Comparison of ENCODE assay signal across 8 mouse cellular contexts in genomic region chr14:24826471-24827337, GRCm38 (mm10).
DNase-seq lines count a peak whose midpoint lies in the region; ATAC-seq and TF ChIP-seq lines count a peak whose summit lies in the region.
"Had no signal": no experiment of that assay in that cellular context is flagged by ENCODE, and none has a peak within 500 bp of the region (broad histone marks: within the 10 kb centered on the region; RNA-seq: fewer than 3 reads in every experiment).

No protein-coding gene starts in this region.

- peak; percentile 27 for ATAC-seq in forebrain, postnatal 0 days
- ATAC-seq in midbrain, embryonic 13.5 days = peak; percentile 69
- ATAC-seq in activated CD4-positive, CD25-positive, alpha-beta regulatory T cell, adult 4 months = no peak

- no peak for TF ChIP-seq CTCF in forebrain, postnatal 0 days (IDR thresholded peaks at IDR 0.05; ENCODE audit: low read depth)

- no peaks in the 10 kb centered on the region for H3K9me3 ChIP-seq in forebrain, postnatal 0 days (ENCODE audit: low read length)
- no peaks in the 10 kb centered on the region for H3K9me3 ChIP-seq in midbrain, embryonic 13.5 days
- H3K9me3 ChIP-seq: megakaryocyte, embryonic 14.5 days had no signal

- no peaks in the 10 kb centered on the region for H3K27me3 ChIP-seq in forebrain, postnatal 0 days (ENCODE audit: insufficient read depth, low read length)
- H3K27me3 ChIP-seq in midbrain, embryonic 13.5 days = no peaks in the 10 kb centered on the region

- H3K27ac ChIP-seq in forebrain, postnatal 0 days (ENCODE audit: low read depth, low read length) = peak overlapping the region; percentile 79
- peak overlapping the region; percentile 96 for H3K27ac ChIP-seq in midbrain, embryonic 13.5 days

- DNase-seq in 3T3-L1 (ENCODE audit: low read depth, low spot score) (peak; percentile 15), NIH3T3 (ENCODE audit: low read depth) (peak; percentile 89)
- peak; percentile 65 for DNase-seq in forebrain, postnatal 0 days
- DNase-seq in heart, postnatal 25 days (ENCODE audit: low spot score) = no peak
- DNase-seq in heart, adult 9 months (ENCODE audit: low spot score in 2 of 2) = no peak

- H3K36me3 ChIP-seq in forebrain, postnatal 0 days (ENCODE audit: insufficient read depth) = no peaks in the 10 kb centered on the region
- H3K36me3 ChIP-seq in midbrain, embryonic 13.5 days = no peaks in the 10 kb centered on the region

- no peak overlapping the region for H3K4me2 ChIP-seq in forebrain, postnatal 0 days (ENCODE audit: low read depth)
- H3K4me2 ChIP-seq in midbrain, embryonic 13.5 days (replicated peaks) = peak overlapping the region; percentile 32

- intact Hi-C loops in heart, postnatal 25 days (cut with DNase I) = no loop called here

- H3K9ac ChIP-seq in forebrain, postnatal 0 days = 0 out of 2 replicates have a peak overlapping the region, but pooled peaks have one; percentile 15
- H3K9ac ChIP-seq in midbrain, embryonic 13.5 days (replicated peaks) = 0 out of 2 replicates have a peak overlapping the region, but pooled peaks have one; percentile 53

- 11% methylated on average over 13 of the region's 13 CpGs for WGBS in forebrain, postnatal 0 days
- WGBS in midbrain, embryonic 13.5 days = 3% methylated on average over 13 of the region's 13 CpGs

- no peak overlapping the region for H3K4me3 ChIP-seq in forebrain, postnatal 0 days (ENCODE audit: low read depth, low read length)
- H3K4me3 ChIP-seq in midbrain, embryonic 13.5 days (replicated peaks) = no peak overlapping the region
- H3K4me3 ChIP-seq: megakaryocyte, embryonic 14.5 days had no signal

- H3K4me1 ChIP-seq in forebrain, postnatal 0 days (ENCODE audit: insufficient read depth) = peaks cover 25% of the 10 kb centered on the region
- peaks cover 74% of the 10 kb centered on the region for H3K4me1 ChIP-seq in midbrain, embryonic 13.5 days (replicated peaks)
- H3K4me1 ChIP-seq: megakaryocyte, embryonic 14.5 days had no signal

Comparison
In these comparisons a context has a peak if more than half of its experiments do, and no peak if none do; other contexts are left out.
1. DNase-seq: peak in 3T3-L1 (single experiment), NIH3T3 (single experiment) and forebrain, postnatal 0 days (single experiment); none in heart, postnatal 25 days (single experiment) and heart, adult 9 months (0 of 2).